Mouse (Mus musculus) B cell, adult (primary cell): Measurements from ENCODE around the gene Wfdc8. TPM values are rescaled to one million over a fixed set of nuclear protein-coding genes. Genes with fewer than 3 reads are reported as not detected.

Experiments
- total RNA-seq: library from RNA; stranded (reverse); gene quantifications from 4 replicates; pipeline ENCODE4 v1.2.4, GENCODE M21; 2023; ENCODE audit not compliant: inconsistent age

Wfdc8 gene
- total RNA-seq, result not detected in 4 replicates

DNA sequence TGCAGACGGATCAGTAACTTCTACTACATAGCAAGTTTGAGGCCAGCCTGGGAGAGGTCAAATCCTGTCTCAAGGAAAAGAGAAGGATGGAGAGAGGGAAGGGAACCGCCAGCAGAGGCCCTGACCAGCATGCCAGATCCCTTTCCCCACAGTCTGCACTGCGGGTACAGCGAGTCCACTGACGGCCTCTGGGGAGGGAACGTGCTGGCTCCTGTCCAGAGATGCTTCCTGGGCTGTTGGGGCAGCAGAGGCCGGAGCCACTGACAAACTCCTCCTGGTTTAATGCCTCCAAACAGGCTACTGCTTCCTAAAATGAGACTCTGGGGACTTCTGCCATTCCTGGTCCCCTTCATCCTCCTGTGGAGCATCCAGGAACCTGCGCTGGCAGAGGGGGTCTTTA, at the start of gene Wfdc8, which contains the start of gene Wfdc6b:
Gene Wfdc8, minus strand, starts transcription at position 156 of the 400 bp plus-strand sequence.
Gene Wfdc6b, plus strand, starts transcription at position 52 of the 400 bp plus-strand sequence.

DNA sequence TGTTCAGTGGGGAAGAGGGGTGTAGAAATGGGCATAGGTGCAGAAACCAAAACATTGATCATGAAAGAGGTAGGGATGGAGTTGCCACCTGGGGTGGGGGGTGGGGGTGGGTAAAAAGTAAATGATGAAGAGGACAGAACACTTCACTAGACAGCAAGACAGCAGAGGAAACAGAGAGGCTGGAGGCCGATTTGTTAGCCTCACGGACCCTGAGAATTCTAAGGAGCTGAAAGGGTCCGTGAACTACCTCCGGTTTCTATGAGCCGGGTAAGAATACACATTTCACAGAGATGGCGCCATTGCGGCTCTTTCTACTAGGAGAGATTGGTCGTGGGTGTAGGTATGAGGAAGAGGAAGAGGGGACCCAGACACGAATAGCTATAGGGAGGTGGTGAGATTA, 43.1 kb upstream of the Wfdc8 start, which contains the start of gene Wfdc9:
Gene Wfdc9, minus strand, starts transcription at position 101 of the 400 bp plus-strand sequence.

DNA sequence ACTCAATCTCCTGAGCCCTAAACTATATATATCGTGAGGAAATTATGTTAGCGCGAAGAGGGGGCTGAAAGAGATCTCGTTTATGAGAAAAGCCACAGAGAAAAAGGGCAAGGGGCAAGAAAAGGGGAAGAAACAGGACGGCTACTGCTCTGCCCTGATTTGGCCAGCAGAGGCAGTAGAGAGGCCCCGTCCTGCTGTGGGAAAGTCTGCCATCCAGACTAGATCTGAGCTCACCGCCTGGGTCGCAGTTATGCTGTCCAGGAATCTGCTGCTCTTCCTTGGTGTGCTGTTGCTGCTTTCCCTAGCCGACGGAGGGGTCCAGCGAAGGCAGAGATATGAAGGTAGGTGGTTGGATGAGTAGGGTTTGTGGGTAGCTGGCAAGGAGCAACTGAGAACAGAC, 42.4 kb upstream of the Wfdc8 start, which contains the start of gene Wfdc10:
Gene Wfdc10, plus strand, starts transcription at position 189 of the 400 bp plus-strand sequence.

DNA sequence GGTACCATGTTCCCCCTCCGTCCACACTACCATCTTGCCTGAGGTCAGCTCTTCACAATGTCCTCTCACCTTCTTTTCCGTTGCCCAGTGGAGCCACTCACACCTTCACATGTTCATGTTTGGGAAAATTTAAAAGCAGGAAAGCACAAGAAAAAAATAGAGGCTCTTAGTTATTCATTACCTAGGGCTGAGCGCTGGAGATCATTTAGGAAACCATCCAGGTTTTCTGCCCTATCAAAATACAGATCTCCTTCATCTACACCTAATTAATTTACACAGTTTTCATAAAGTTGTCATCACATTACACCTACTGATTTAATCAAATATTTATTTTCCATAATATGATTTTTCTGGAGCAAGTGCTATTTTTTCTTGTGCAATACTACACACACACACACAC, 25.3 kb upstream of the Wfdc8 start, which contains the start of gene Wfdc16:
Gene Wfdc16, minus strand, starts transcription at position 101 of the 400 bp plus-strand sequence.

DNA sequence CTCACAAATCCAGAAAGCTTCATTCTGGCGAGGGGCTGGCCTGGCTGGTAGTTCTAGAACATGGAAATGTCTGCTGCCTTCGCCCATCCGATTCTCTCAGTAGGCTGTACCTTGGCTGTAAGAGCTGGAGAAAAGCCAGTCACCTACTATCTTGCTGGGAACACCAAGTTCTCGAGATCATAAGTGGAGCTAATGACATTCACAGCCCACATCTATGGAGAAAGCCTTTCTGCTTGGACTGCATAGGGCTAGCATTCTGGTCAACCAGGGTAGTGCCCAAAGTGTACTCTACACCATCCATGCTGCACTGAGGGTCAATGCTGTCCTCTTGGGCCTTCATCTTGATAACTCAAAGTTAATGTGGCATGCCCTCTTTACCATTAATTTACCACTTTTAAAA, 19.9 kb downstream of the Wfdc8 start, which contains the start of gene Eppin:
Gene Eppin, minus strand, starts transcription at position 101 of the 400 bp plus-strand sequence.

DNA sequence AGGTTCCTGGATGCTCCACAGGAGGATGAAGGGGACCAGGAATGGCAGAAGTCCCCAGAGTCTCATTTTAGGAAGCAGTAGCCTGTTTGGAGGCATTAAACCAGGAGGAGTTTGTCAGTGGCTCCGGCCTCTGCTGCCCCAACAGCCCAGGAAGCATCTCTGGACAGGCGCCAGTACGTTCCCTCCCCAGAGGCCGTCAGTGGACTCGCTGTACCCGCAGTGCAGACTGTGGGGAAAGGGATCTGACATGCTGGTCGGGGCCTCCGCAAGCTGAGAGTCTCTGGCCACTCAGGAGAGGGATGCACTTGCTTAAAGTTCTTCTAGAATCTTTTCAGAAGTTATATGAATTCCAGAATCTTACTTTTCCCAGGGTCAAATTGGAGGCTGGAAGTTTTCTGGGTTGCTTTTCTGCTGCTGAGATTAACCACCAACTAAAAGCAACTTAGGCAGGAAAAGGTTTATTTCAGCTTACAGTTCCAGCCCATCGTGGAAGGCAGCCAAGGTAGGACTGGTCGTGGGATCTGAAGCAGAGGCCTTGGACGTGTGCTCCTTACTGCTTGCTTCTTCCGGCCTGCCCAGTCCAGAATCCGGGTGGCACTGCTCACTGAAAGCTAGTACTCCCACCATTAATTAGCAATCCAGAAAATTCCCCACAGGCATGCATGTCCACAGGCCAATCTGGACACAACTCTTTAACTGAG, 28.3 kb downstream of the Wfdc8 start, which contains the start of gene Wfdc6a:
Gene Wfdc6a, minus strand, starts transcription at position 423 of the 701 bp plus-strand sequence.

DNA sequence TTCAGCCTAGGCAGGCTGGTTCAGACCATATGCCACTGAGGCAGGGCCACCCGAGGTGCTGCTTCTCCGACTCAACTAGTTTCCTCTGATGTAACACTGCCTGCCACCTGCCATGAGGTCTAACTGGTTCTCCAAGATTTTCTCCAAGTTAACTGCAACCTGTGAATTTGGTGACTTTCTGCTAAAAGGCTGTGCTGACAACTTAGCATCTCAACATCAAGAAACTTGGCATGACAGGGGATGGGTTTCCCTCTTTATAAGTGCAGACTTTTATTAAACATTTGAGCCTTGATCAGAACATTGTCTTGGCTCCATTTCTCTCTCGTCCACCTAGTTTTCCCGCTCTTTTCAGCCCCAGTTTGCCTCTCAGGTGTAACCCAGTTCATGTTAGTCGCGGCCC, 40.1 kb downstream of the Wfdc8 start, which contains the start of gene Spint3:
Gene Spint3, minus strand, starts transcription at position 101 of the 400 bp plus-strand sequence.

DNA sequence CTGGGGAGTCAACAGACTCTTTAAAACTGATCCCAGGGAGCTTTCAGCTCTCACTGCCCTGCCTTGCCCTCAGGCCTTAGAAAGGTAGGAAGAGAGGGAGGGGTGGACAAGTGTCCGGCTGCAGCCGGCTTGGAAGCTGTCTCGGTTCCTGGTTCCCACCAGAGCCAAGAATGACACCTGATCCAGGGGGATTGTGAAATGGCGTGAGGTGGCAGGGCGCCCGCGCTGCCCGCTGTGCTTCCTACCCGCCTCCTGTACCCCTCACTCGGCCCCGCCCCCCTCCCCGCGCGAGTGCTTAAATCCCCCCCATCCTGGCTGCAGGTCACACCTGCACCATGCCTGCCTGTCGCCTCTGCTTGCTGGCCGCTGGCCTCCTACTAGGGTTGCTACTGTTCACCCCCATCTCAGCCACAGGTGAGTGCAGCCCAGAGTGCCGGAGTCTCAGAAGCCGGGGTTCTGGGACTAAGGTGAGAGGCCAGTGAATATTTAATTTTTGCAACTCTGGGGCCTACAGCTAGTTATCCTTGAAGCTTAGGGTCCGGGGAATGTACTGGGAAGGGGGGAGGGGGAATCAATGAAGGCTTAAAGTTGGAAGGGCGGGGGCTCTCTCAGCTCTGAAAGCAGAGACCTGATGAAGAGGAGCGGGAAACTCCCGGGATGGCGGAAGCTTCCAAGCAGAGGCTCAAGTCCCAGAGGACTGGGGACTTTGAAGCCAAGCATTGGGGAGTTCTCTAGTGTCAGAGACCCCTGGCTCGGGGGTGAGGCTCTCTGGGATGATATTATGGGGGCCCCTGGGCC, 50.8 kb downstream of the Wfdc8 start, which contains the start of gene Wfdc2:
Gene Wfdc2, plus strand, starts transcription at position 23 of the 798 bp plus-strand sequence.

Other genes with a start within 250 kb of the Wfdc8 start
- 6.4 to 8.2 TPM (median 6.7 TPM) in 4 replicates for gene Slpi, start 224.5 kb downstream of the Wfdc8 start, total RNA-seq
- gene Rbpjl, start 210.5 kb downstream of the Wfdc8 start, total RNA-seq, result 0.24 to 0.69 TPM (median 0.34 TPM) in 4 replicates
- 0.35 to 0.83 TPM (median 0.39 TPM) in 3 of 4 replicates, not detected in the other for gene Matn4, start 208.5 kb downstream of the Wfdc8 start, total RNA-seq
- 173 to 196 TPM (median 177 TPM) in 4 replicates for gene Sdc4, start 169.7 kb downstream of the Wfdc8 start, total RNA-seq
- gene Sys1, start 156.7 kb downstream of the Wfdc8 start, total RNA-seq, result 52.1 to 63.2 TPM (median 59.2 TPM) in 4 replicates
- 2.1 to 5.1 TPM in 2 of 4 replicates, not detected in the others for gene Gm20458, start 152.7 kb downstream of the Wfdc8 start, total RNA-seq
- not detected in 4 replicates for gene Trp53tg5, start 139.9 kb downstream of the Wfdc8 start, total RNA-seq
- gene Dbndd2, start 127.5 kb downstream of the Wfdc8 start, total RNA-seq, result 5.2 to 7.2 TPM (median 6.9 TPM) in 4 replicates
- 69.4 to 79.5 TPM (median 75.7 TPM) in 4 replicates for gene Pigt, start 116.1 kb downstream of the Wfdc8 start, total RNA-seq
- not detected in 4 replicates for gene Wfdc2, start 51.2 kb downstream of the Wfdc8 start, total RNA-seq
- not detected in 4 replicates for gene Spint3, start 40.2 kb downstream of the Wfdc8 start, total RNA-seq
- gene Wfdc6a, start 28.2 kb downstream of the Wfdc8 start, total RNA-seq, result not detected in 4 replicates
- not detected in 4 replicates for gene Eppin, start 20.0 kb downstream of the Wfdc8 start, total RNA-seq
- not detected in 4 replicates for gene Wfdc6b, start 104 bp downstream of the Wfdc8 start, total RNA-seq
- not detected in 4 replicates for gene Wfdc16, start 25.2 kb upstream of the Wfdc8 start, total RNA-seq
- not detected in 4 replicates for gene Wfdc10, start 42.4 kb upstream of the Wfdc8 start, total RNA-seq
- gene Wfdc9, start 43.0 kb upstream of the Wfdc8 start, total RNA-seq, result not detected in 4 replicates
- not detected in 4 replicates for gene Wfdc11, start 60.5 kb upstream of the Wfdc8 start, total RNA-seq
- gene Wfdc13, start 71.5 kb upstream of the Wfdc8 start, total RNA-seq, result not detected in 4 replicates
- gene Spint4, start 84.9 kb upstream of the Wfdc8 start, total RNA-seq, result not detected in 4 replicates
- gene Spint5, start 101.7 kb upstream of the Wfdc8 start, total RNA-seq, result not detected in 4 replicates
- not detected in 4 replicates for gene Wfdc3, start 132.3 kb upstream of the Wfdc8 start, total RNA-seq
- gene Dnttip1, start 132.4 kb upstream of the Wfdc8 start, total RNA-seq, result 35.3 to 43.4 TPM (median 39.6 TPM) in 4 replicates
- gene Ube2c, start 156.3 kb upstream of the Wfdc8 start, total RNA-seq, result 2.6 to 4.9 TPM (median 3.6 TPM) in 4 replicates
- not detected in 4 replicates for gene Tnnc2, start 166.3 kb upstream of the Wfdc8 start, total RNA-seq
- gene Snx21, start 172.2 kb upstream of the Wfdc8 start, total RNA-seq, result 0.60 to 1.5 TPM (median 0.69 TPM) in 4 replicates
- gene Acot8, start 191.3 kb upstream of the Wfdc8 start, total RNA-seq, result 57.2 to 73.3 TPM (median 63.9 TPM) in 4 replicates
- 3.1 to 4.3 TPM (median 3.6 TPM) in 4 replicates for gene Zswim3, start 191.5 kb upstream of the Wfdc8 start, total RNA-seq
- 7.8 to 9.8 TPM (median 8.5 TPM) in 4 replicates for gene Zswim1, start 209.1 kb upstream of the Wfdc8 start, total RNA-seq
- gene Spata25, start 214.9 kb upstream of the Wfdc8 start, total RNA-seq, result 0.69 to 0.74 TPM in 2 of 4 replicates, not detected in the others
- gene Ctsa, start 219.2 kb upstream of the Wfdc8 start, total RNA-seq, result 200 to 233 TPM (median 214 TPM) in 4 replicates
- gene Neurl2, start 219.8 kb upstream of the Wfdc8 start, total RNA-seq, result 4.5 to 5.9 TPM (median 4.9 TPM) in 4 replicates
- 8.8 to 12.8 TPM (median 10.6 TPM) in 4 replicates for gene Pltp, start 244.1 kb upstream of the Wfdc8 start, total RNA-seq